Mouse (Mus musculus) cerebellum, adult 11-12 months (tissue): ENCODE results near the gene Epn3.

Experiments
- DNase-seq: peaks from one replicate; pipeline ENCODE4 v3.0.0; 2022

The Epn3 gene

DNA sequence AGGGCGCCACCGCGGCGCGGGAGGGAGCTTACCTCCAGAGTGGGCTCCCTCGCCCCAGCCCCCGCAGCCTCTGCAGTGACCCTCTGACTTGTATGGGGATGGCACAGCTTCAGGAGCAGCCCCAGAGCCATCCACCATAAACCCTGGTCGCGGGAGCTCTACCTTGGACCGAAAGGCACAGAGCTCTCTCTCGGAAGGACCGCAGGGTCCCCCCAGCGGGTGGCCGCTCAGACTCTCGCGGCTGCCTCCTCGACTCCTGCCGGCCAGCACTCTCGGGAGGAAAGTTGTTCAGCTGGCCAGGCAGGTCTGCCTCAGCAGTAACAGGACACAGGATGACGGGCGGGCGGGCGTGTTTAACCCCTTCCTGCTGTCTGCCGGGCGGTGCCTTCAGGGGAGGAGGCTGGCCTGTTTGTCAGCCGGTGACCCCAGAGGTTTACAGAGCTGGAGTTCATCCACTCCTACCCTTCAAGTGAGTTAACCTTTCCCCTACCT is at the start of gene Epn3:
Epn3 (minus strand) TSS at position 314 of the 492 bp plus-strand sequence.
- peak; percentile 74 for DNase-seq

DNA sequence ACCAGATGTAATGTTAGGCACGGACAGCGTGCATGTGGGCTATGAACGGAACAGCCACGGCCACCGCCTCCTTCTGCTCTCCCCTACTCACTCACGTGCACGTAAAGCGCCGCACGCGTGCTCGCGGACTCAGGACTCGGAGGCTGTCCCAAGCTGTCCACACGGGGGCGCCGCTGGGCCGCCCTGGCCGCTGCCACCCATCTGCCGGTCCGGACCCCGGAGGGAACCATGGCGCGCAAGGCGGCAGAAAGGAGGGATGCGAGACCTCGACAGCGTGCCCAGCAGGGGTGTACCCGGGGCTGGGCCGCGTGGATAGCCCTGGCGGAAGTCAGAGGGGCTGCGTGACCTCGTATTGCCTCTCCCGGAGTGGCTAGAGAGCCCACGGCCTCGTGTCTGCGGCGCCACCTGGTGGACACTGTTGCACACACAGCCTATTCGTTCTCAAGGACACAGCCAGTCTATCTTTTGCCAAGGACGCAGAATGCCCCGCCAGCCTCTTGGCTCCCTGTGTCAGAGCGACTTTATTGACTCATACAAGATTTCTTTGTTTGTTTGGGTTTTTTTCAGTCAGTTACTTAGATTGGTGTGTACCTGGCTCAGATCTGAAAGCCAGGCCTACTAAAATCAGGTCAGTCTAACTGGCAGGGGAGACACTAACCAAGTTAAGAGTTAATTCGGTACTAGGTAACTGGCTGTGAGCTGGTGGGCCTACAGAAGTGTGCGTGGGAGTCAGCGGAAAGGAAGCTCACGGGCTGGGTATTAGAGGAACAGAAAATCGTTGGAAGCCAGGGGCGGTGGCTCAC is 49.3 kb upstream of the Epn3 start, which contains the start of gene Rsad1:
Rsad1 (minus strand) TSS at position 368 of the 803 bp plus-strand sequence.
- peak; percentile 96 for DNase-seq

DNA sequence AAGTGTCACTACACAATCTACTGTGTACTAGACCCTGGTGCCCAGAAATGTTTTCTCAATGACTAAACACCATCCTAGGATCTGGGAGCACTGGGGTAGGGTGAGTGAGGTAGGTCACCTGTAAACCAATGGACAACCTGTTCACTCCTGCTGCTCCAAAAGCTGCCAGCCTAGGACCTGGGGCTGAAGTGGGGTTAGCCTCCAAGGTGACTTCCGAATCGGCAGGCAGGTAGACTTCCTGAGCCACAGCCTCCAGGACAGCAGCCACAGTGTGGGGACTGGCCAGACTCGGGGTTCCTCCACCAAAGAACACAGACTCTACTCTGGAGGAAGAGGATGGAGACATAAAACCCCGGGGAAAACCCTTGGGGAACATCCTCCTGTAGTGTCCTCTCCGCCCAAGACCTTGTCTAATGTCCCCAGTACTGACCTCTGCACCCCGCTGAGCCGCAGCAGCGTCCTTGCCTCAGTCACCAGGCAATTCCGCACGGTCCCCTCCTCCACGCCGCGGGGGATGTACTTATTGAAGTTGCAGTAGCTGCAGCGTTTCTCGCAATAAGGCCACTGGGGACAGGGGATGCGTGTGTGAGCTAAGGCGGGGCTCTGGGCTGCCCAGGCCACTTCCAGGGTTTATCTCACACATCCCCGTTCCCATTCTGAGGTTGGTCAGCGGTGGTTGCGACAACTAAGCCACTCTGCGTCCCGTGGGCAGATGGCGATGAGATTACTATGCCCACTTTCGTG is 48.4 kb upstream of the Epn3 start:
- peak; percentile 78 for DNase-seq

DNA sequence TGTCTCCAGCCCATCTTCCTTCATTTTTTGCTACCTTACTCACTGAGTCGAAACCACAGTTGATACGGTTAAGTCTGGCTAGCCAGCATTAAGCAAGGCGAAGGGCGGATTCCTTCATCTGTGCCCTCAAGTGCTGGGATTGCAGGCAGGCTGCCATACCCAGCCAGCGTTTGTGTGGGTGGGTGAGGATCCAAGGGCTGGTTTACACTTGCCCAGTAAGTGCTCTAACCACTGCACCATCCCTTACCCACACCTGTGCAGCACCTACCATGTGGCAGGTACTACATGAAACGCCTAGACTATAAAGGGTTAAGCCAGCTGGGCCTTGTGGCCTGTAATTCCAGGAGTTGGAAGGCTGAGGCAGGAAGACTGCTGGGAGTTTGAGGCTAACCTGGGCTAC is 47.5 kb upstream of the Epn3 start:
- peak; percentile 58 for DNase-seq

DNA sequence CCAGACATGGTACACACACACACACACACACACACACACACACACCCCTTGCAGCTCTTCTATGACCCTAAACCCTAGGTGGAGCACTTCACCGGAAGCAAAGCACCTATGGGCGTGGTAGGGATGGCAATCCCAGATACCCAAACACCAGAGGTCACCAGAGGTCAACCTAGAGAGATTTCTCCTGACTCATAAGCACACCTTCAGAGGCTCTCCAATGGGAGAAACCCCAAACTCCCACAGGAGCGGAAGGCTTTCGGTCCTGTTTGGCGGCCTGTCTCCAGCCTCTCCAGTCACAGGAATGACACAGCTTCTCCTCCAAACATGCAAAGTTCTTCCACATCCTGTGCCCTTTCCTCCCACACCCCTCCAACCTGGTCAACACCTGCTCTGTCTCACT is 46.6 kb upstream of the Epn3 start:
- DNase-seq: peak; percentile 41

DNA sequence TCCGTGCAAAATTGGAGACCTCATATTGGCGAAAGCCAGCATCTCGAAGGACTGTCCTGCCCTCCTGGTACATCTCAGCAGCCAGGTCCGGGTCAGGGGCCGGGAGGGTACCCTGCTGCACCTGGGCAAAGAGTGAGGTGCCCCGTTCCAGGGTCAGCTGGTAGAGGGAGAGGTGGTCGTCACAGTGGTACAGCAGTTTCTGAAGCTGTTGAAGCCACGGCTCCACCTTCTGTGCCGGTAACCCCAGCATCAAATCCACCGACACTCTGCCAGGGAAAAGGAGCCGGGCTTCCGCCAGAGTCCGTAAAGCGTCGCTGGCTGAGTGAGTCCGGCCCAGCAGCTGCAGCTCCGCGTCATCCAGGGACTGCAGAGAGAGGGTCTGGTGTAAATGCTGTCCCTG is 44.6 kb upstream of the Epn3 start:
- peak; percentile 53 for DNase-seq

DNA sequence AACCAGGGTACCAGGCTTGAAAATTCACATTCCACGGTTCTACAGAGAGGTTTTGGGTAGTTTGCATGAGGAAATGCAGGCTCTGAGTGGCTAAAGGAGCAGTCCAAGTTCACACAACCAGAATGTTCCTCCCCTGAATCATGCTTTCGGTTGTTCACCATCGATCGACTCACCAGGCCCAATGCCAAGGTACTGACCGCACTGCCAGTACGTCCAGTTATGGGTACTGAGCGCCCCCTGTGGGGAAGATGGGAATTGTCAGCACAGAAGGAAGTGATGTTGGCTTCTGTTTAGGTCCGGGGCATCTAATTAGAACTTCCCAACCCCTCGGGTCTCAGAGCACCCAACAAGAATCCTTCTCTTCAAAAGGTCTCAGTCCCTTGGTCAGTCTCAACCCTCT is 44.2 kb upstream of the Epn3 start:
- peak; percentile 93 for DNase-seq

DNA sequence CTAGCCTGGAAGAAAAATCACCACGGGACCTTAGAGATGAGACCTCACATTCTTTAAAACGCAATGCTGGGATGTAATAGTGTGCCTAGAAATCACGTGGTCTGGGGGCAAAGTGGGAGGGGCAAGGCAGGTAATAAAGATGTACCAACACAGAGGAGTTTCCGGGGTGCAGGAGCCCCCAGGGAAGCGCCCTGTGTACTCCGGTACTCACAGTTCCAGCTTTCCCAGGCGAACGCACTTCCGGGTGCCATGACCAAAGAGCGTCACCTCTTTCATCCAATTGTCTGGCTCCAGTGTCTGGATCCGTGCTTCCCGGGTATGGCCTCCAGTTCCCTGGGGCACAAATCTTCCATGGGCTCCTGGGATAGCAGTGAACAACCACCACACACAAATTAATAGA is 43.6 kb upstream of the Epn3 start:
- peak; percentile 38 for DNase-seq

DNA sequence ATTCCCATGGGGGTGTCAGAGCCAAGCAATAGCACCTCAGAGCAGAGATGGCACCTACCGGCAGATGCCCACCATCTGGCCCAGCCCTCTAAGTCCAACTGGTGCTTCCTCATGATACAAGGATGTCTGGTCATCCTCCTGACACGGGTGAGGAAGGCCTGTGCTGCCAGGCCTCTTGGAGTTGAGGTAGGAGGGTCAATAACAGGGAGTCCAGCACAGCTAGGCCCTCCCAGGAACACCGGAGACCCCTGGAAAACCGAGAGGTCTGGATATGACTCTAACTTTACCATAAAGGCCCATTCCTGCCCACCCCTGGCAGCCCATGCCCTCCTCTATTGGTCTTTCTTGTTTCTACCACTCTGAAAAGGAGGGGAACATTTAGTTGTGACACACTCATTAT is 42.6 kb upstream of the Epn3 start:
- no peak for DNase-seq

DNA sequence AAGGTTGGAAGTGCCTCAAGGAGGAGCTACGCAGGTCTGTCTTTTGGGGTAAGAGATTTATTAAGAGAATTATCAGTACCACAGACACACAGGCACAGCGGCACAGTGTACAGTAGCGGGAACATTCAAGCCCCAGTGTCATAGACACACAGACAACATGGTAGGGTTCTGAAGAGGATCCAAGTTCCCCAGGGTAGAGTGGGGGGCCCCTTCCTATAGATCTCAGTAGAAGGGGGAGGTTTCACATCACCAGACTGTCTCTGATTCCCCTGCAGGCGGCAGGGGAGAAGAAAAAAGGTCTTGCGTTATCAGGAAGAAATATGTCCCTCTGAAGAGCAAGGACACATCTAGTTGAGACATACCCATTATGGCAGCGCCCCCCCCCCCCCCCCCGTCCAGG is 40.0 kb upstream of the Epn3 start:
- no peak for DNase-seq

DNA sequence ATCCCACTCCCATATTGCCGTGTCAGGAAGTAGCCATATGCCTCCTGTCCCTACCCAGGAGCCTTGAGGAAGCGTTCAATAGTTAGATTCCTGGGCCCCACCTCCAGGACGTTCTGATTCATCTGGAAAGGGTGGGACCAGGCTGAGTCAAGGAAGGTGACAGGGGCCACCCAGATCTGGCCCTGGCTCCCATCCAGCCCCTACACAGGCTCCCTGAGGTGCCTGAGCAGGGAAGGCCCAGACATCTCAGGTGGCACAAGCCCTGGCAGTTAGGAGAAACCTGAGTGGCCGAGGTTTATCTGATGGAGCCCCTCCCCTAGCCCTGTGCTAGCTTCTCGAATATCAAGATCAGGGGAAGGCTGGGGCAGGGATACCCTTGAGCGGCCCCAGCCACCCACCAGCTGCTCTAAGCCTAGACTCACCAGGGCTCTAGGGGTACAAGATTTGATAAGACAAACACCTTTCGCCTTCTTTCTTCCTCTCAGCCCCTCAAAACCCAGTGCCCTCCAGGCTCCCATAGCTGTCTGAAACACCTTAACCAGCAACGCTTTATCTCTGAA is 39.0 kb upstream of the Epn3 start:
- DNase-seq: no peak

DNA sequence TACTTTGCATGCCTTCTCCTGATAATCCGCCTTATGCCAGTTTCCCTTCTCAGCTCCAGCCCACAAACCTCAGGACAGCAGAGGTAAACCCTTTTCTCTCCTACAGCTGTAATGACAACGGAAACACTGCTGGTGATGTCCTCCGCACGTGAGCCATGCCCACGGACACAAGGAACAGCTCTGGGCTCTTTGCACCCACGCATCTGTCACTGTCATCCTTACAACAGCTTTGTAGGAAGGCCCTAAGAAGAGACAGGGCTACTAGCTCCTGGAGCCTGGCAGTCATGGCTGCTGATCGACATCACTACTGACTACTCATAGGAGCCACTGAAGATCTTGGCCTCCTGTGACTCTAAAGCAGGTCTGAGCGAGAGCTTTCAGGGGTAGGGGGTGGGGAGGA is 33.4 kb upstream of the Epn3 start:
- DNase-seq: no peak

DNA sequence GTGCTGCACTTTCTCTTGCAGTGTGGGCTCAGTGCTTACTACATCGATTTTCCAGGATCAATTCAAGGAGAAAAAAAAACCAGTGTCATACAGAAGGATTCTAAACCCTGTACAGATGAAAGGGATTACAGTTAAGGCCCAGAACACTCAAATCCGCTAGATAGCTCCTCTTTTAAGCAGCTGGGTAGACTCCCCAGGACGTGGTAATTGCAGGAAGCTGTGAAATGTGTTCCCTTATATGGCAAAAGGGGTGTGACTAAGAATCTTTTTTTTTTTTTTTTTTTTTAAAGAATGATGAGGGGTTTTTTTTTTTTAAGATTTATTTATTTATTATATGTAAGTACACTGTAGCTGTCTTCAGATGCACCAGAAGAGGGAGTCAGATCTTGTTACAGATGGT is 29.1 kb upstream of the Epn3 start:
- no peak for DNase-seq

DNA sequence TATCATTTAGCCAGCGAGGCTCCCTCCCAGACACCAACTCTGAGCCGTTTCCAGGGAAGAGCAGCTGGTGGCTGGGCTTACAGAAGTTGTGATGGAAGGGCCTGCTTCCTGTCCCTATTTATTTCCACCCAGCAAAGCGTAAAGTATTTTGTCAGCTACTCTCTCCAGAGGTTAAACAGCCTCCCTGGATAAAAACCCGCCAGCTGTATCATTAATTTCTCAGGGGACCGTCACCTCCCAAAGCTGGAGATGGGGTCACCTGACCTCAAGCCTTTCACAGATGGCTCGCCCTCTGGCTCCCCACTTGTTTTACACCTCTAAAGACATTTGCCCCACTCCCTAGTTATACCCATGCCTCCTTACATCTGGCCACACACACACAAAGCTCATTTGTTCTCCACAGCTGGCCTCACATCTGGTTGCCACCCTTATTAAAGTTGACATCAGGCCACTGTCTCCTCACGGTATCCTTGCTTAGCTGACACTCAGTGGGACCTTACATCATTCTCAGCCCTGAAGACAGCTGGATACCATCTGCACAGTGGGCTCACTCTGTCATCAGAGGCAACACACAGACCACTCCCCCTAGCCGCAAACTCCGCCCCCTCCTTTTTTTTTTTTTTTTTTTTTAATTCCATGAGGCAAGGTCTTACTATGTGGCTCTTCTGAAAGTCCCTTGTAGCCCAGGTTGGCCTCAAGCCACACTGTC is 26.6 kb upstream of the Epn3 start:
- DNase-seq: no peak

DNA sequence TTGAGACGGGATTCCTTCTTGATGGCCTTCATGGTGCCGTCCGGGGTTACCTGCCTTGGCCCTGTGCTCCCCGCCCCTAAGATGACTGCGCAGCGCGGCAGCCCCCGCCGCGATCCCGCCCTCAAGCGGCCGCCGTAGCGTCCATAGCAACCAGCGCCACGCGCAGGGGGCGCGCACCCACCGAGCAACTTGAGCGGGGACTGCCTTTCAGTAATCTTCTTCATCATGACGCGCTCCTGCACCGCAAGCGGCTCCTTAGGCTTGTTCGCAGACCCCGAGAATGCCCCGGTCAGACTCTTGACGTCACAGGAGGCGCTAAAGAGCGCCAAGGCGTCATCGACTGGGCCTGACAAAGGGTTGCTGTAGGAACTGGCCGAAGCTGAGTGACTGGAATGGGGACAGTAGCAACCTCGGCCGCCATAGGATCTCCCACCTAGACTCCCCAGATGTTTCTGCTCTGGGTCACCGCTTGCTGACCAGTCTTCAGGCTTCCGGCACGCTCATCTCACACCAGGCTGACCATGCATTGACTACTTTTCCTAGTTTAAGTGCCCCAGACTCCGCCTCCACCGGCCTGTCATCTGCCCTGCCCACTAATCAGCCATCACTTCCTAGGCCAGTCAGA is 21.6 kb upstream of the Epn3 start, which contains the start of gene Mycbpap:
Mycbpap (minus strand) TSS at position 524 of the 625 bp plus-strand sequence.
- peak; percentile 69 for DNase-seq

DNA sequence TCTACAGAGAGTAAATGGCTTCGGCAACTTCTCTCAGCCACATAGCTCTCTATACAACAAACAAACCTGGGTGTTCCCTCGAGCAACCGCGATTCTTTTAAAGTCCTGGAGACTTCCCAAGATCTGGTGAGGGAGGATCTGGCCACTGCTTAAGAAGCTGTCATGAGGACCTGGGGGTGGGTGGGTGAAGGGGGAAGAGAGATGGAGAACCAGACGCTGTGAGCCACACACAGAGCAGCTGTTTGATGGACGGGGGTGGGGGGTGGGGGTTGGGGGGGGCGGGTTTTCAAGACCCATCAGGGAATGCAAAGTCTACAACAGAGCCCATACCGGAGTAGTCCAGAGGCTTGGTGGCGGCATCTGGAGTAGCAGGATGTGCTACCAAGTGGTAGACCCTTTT is 13.7 kb upstream of the Epn3 start:
- DNase-seq: no peak

DNA sequence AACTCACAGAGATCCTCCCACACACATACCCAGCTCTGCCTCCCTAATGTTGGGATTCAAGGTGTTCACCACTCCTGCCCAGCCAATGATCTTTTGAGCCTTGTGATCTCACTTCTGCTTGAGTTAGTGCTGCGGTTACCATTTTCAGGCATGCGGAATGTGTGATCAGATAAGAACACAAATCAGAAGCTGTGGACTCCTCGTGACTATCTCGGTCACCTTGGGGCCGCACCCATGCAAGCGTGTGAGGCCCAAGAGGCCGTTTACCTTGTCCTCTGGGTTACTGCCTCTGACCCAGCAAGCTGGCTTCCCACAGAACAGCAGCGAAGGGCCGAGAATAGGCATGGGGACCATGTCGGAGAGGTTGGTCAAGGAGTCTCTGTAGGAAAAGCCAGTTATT is 9.2 kb upstream of the Epn3 start:
- no peak for DNase-seq

DNA sequence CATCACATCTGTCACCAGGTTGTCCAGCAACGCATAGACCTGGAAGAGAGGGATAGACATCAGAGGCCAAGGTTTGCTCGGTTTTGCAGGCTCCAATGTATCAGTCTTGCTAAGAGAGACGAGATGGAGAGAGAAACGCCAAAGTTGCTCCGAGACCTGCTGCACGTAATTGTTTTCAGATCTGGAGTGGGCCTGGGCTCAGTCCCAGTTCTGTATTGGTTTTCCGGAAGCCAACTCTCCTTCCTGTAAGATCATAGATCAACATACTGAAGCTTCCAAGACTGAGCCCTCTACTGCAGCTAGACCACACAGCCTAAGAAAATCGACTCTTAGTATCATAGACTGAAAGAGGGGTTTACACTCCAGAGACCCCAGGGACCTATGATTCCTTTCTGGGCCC is 1.7 kb upstream of the Epn3 start:
- no peak for DNase-seq

DNA sequence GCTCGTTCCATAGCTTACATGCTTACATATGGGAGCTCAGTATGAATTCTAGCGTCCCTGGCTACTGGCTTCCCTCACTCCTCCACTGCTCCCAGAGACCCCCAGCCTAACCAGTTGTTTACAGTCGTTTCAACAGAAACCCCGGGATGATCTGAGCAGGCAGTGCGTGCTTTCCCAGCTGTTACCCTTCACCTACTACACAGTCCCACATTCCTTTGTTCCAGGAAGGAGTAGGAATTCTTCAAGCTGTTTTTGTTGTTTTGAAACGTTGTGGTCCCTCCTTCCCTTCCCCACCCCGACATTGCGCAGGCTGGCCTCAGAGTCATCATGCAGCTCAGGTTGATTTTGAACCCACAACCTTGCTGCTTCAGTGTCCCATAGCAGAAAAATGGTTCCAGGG is 588 bp upstream of the Epn3 start:
- no peak for DNase-seq

DNA sequence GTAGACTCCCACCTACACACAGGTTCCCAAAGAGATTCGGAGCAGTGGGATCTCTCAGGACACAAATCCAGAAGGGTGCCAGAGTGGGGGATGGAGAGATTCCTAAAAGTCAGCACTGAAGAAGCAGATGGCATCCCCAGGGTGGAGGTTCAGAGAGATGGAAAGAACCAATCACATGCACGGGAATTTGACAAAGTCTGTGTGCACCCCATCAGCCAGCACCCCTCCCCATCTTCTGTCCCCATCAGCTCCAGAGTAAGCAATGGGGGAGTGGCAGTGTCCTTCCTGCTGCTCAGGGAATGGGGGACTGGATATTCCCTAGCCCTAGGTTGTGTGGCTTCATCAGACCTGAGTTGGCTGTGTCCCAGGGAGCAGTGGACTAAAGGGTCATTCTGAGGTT is 739 bp downstream of the Epn3 start:
- DNase-seq: peak; percentile 92

DNA sequence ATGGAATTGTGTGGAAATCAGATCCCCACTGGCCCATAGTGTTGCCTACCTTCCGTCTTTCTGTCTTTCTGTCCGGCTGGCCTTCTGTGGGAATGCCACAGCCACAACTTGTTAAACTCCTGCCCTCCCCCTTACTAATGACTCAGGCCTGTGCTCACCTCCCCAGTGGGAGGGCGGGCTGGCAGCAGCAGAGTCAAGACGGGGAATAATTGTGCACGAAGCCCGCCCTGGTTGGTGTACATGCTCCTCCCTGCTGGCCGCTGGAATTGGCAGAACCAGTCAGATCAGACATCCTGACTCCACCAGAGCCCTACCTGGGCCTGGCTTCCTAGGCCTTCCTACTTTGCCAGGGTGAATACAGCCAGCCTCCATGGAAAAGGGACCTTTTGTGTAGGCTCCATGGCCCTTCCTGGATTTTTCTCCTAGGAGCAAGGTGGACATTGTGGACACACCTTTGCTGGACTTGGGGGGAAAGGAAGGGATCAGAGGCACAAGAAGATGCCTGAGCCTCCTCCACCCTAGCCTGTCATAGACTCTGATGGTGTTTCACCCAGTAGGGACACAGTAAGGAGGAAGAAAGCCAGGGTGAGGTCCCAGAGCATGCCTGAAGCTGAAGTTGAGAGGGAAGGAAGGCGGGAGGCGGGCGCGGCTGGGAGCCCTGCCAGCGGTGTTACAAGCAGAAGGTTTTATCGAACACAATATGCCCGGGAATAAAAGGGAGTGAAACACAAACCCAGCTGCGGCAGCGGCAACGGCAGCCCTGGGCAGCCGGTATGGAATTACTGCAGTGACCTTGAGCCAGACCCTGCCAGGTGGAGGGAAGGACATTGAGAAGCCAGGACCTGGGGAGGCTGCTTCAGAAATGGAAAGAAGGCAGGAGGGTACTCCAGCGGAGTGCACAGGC is 1.4 kb downstream of the Epn3 start:
- DNase-seq: peak; percentile 82

DNA sequence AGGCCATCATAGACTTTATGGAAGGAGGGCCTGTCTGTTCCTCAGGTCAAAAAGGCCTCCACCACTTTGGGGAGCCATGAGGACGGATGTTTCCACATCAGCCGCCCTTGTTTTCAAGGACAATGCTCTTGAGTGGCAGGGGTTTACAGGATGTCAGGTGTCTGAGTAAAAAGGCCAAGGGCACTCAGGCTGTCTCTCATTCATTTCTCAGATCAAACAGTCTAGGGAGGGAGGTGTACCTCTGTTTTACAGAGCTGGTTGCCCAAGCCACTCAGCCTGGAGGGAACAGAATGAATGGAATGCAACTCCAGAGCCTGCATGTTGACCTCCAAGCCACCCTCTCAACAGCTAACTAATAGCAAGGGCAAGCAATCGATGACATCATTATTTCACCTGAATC is 4.4 kb downstream of the Epn3 start:
- DNase-seq: no peak
